Mouse (Mus musculus) cerebellum, adult 8-10 months (tissue): ENCODE results near the gene Sowahb.

Experiments
- DNase-seq: peaks from one replicate; pipeline ENCODE4 v3.0.0; 2022

Sowahb gene

GRCm38 (mm10) chr5:93000774-93001757 lies 43.8 kb downstream of the Sowahb start:
- DNase-seq: no peak

DNA sequence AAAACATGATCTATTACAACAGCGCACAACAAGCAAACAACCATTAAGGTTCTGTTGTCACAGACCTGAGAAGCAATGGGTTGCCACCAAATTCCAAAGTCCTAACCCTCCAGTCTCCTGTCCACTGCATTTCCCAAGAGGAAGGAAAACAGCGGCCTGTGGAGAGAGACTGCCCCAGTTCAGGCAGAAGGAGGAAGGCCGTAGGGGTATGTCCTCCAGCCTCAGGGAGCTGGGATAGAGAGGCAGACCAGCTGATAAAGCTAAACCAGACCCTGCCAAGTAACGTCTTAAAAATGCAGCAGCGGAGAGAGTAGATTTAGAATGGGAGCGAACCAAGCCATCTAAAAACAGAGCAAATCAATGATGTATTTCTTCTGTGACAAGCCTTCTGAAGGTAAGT lies 44.8 kb downstream of the Sowahb start:
- no peak for DNase-seq

DNA sequence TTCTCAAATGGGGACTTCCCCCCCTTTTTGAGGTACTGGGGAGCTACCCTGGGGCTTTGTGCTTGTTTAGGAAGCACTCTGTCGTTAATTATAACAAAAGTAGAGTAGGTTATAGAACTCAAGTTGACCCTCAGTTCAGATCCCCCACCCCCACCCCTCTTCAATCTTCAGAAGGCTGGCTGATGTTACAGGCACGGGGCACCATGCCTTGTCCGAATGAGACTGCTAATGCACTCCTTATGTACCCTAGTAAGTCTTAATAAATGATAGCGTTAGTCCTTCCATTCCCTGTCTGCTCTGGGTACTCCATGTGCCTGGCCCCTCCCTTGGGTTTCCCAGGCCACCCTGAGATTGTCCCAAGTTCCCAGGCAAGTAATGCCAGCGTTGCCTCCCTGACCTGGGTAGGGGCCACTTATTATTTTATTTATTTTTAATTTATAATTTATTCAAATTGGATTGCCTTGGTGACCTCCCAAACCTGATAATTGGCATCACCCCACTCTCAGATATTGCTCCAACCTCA lies 46.3 kb downstream of the Sowahb start:
- no peak for DNase-seq

GRCm38 (mm10) chr5:92997428-92998120 lies 47.2 kb downstream of the Sowahb start:
- no peak for DNase-seq

DNA sequence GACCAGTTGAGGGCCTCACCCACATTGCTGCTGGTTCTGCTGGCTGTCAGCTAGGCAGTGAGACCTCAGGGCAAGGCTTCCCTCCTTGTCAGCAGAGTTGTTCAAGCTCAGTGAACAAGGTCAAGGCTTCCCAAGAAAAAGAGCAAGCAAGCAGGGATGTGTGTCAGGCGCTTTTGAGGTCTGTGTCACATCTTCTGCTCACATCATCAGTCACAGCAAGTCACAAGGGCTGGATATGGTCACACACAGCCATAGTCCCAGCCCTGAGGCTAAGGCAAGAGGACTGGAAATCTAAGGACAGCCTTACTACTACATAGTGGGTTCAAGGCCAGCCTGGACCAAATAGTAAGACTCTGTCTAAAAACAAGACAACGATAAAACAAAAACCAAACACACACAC lies 50.0 kb downstream of the Sowahb start:
- no peak for DNase-seq

DNA sequence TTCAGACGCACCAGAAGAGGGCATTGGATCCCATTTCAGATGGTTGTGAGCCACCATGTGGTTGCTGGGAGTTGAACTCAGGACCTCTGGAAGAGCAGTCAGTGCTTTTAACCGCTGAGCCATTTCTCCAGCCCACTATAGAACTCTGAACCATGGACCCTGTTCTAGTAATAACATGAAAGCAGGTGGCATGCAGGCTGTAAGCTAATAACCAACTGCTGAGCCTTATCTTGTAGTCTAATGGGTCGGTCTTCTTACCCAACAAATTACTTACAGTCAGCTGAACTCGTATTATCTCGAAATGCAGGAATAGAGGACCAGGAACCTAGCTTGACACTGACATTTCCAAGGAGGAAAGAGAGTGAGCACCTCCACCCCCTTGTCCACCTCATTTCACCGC lies 50.5 kb downstream of the Sowahb start:
- no peak for DNase-seq

GRCm38 (mm10) chr5:92992106-92992505 lies 52.7 kb downstream of the Sowahb start:
- DNase-seq: no peak
